Mouse (Mus musculus) Patski (cell line): ENCODE measurements at regions not wholly inside any gene's neighbourhood (a gene's known extent, or its start where the extent isn't known, plus 50 kb on each side); places are given as distances from the start of the nearest gene placed in this dataset.

Source experiments
- ATAC-seq: fragments of 100-300 bp; one replicate; pipeline ENCODE4 v1.8.0; 2021
- CTCF ChIA-PET: fragments of 350-600 bp; sonication (Branson Sonifier 250); formaldehyde crosslinking; loops from one replicate; lab custom pipeline; 2022; ENCODE audit warnings: inconsistent platforms; lab: Charles Lee
- POLR2A ChIA-PET: fragments of 350-600 bp; sonication (Branson Sonifier 250); formaldehyde crosslinking; loops from one replicate; lab custom pipeline; 2022; ENCODE audit warnings: antibody characterized with exemption, inconsistent platforms; lab: Charles Lee
- DNase-seq: peaks from one replicate; pipeline ENCODE4 v3.0.0-alpha.2; 2011; ENCODE audit warnings: low read depth, low spot score
- H3K27me3 ChIP-seq: fragments of 371-371 bp; one replicate; pipeline ENCODE4 v1.5.1; 2021
- CTCF ChIP-seq: fragments of 100-300 bp; IDR thresholded peaks from one replicate; pipeline ENCODE4 v1.5.1; 2021
- in situ Hi-C: fragments of 300-500 bp; cut with MboI; formaldehyde crosslinking; loops from 3 replicates; pipeline ENCODE4 v1.11.1; 2018; ENCODE audit warnings: low pct_unique_long_range_greater_than_20kb, mixed read lengths

- in situ Hi-C loops: no loop called here
- no peak for DNase-seq
- CTCF ChIA-PET: no interaction called here
Measured at GRCm38 (mm10) chr5:18080761-18081160, 118.4 kb downstream of the Gnat3 start.

DNA sequence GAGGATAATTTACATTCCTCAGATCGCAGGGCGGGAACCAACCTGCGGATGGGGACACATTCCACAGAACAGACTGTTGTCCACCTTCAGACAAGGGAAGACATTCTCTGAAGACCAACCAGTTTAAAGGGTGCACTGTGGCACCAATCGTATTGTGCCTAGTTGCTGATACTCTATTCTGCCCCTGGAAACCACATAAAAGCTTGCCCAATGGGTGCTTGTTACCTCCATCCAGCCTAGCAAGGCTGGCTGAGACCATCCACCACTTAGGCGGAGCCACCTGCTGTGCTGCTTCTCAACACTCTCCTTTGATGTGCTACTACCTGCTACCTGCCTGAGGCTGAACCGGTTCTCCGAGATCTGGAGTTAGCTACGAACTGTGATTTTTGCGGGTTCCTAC lies 119.9 kb downstream of the Gnat3 start:
- in situ Hi-C loops: no loop called here
- peaks cover 31% of the 10 kb centered on the region for H3K27me3 ChIP-seq
- no peak for TF ChIP-seq CTCF
- ChIA-PET CTCF (interaction anchor here (1.1 to 1.7 kb wide), 3 partner anchors 266 to 364 kb away, joined by 3 to 4 read pairs (median 4); no protein-coding TSS in a partner anchor), POLR2A (no interaction called here)
- DNase-seq (no peak), ATAC-seq (no peak)

More at GRCm38 (mm10) chr5:18080761-18081160, 118.4 kb downstream of the Gnat3 start:
- peaks cover 31% of the 10 kb centered on the region for H3K27me3 ChIP-seq
- ATAC-seq: no peak
- no peak for TF ChIP-seq CTCF
- POLR2A ChIA-PET: interaction anchor here (0.7 kb wide), 1 partner anchor 354 kb away, joined by 3 read pairs; no protein-coding TSS in a partner anchor

DNA sequence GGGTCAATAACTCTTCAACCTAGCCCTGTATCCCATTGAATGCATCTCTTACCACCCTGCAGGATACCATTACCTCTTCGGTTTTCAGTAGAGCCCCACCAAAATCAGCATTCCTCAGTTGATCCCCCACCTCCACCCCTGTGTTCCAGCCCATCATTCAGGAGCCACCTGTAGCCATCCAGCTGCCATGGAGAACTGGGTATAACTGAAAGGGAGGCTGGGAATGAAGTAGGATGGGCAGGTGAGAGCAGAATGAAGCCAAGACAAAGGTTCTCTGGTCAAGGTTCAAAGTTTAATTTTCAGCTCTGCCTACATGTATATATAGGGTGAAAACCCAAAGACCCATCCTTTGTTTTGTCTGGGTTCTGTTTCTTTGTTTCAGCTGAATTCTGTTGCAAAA lies 121.4 kb downstream of the Gnat3 start:
- ATAC-seq: no peak
- ChIA-PET CTCF (interaction anchor here (0.7 to 1.6 kb wide), 3 partner anchors 166 to 362 kb away, joined by 3 to 7 read pairs (median 4); no protein-coding TSS in a partner anchor), POLR2A (no interaction called here)
- DNase-seq: no peak
- TF ChIP-seq CTCF: no peak
- H3K27me3 ChIP-seq: peaks cover 31% of the 10 kb centered on the region
- in situ Hi-C loops: no loop called here

- ChIA-PET POLR2A (no interaction called here), CTCF (interaction anchor here (0.8 to 2.1 kb wide), 2 partner anchors 348 to 361 kb away, joined by 3 to 13 read pairs; no protein-coding TSS in a partner anchor)
- in situ Hi-C loops: no loop called here
- no peak for TF ChIP-seq CTCF
- DNase-seq (no peak), ATAC-seq (no peak)
- peaks cover 14% of the 10 kb centered on the region for H3K27me3 ChIP-seq
Measured at GRCm38 (mm10) chr5:18085456-18085855, 123.1 kb downstream of the Gnat3 start.

- DNase-seq: peak; percentile 51
- ChIA-PET CTCF (interaction anchor here (0.6 to 1.8 kb wide), 23 partner anchors 12 to 400 kb away, joined by 3 to 13 read pairs (median 4); partner anchors contain the start of gene Gnai1), POLR2A (no interaction called here)
- in situ Hi-C loops: no loop called here
- ATAC-seq: peak; percentile 89
- peaks cover 6% of the 10 kb centered on the region for H3K27me3 ChIP-seq
- TF ChIP-seq CTCF: peak; percentile 97
Measured at GRCm38 (mm10) chr5:18087919-18088445, 125.6 kb downstream of the Gnat3 start.

DNA sequence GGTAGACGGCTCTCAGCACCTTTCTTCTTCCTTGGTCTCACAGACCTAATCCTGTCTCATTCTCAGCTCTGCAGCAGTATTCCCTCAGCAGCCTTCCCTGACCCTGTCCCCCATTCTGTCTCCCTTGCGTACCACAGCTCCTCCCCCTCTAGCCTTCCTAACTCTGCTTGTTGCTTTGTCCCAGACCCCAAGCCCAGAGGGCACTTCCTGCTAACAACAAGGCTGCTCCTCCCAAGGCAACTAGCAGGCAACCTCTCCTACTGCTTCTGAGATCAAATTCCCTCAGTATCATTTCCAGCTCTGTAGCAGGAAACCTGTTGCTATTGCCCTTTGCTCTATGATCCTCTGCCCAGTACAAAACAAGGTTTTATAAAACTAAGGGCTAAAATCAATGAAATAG lies 127.6 kb downstream of the Gnat3 start:
- POLR2A ChIA-PET: no interaction called here
- no peak for TF ChIP-seq CTCF
- no peak for DNase-seq
- CTCF ChIA-PET: no interaction called here
- no peak for ATAC-seq
- peaks cover 6% of the 10 kb centered on the region for H3K27me3 ChIP-seq
- in situ Hi-C loops: loop anchor here (5.0 kb wide), 1 partner anchor 357 kb away; no protein-coding TSS in a partner anchor

DNA sequence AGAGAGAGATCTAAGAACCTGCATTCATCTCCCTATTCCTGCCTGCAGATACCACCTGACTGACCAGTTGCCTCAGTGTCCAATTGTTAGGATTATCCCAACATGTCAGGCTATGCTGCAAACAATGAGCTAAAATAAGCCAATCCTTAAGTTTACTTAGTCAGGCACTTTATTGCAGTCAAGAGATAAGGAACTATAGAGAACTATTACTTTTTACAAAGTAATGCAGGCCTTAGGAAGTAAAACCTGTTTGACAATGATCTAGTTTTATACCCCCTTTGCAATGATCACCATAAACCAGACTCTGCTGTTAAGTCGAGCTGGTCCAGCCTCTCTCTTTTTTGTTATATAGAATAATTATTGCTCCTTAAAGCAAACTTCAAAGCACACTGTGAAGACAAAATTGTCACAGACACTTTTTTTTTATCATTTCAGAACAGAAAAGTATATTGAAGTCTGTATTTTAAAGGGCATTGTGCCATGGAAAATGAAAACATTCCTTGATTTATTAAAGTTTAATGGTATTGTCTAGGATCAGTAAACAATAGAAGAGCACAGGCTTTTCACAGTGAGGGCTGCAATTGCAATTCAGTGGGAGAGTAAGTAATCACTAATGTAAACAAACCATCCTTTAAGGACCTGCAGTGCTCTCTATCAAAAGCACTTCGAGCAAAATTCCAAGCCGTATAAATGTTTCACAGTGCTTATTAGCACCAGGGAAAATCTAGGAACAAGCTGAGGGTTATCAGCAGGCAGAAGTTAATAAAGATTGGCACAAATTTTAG lies 152.7 kb downstream of the Gnat3 start:
- no peak for TF ChIP-seq CTCF
- peaks cover 9% of the 10 kb centered on the region for H3K27me3 ChIP-seq
- ChIA-PET CTCF (interaction anchor here (1.1 to 1.3 kb wide), 3 partner anchors 9 to 27 kb away, joined by 3 to 4 read pairs (median 3); no protein-coding TSS in a partner anchor), POLR2A (no interaction called here)
- in situ Hi-C loops: no loop called here
- no peak for DNase-seq
- ATAC-seq: no peak

GRCm38 (mm10) chr5:18135794-18136678 lies 173.7 kb downstream of the Gnat3 start:
- no peak for TF ChIP-seq CTCF
- in situ Hi-C loops: no loop called here

DNA sequence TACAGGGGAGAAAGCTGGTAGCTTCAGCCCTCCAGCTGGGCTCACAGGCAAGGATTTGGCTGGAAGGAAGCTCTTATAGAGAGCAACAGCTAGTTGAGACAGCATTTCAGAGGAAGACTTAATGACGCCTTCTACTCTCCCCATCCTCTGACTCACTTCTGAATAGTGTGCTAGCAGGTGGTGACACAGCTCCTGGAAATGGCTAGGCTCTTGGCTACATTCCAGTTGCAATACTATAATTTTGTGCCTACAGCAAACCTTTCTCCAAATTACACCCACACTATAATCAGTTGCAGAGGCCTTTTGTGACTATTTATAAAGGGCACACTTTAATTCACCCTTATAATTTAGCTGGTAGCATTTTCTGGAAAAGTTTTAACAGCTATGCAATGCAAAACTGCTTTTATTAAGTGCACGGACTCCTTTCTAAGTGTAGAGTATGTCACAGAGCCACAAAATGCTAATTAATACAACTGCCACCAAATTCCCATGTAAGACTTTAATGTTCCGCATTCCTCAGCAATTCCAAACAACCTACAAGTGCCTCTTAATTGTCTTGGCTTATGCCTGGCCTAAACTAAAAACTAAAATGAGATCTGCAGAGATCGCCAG lies 175.2 kb downstream of the Gnat3 start:
- POLR2A ChIA-PET: no interaction called here

More at GRCm38 (mm10) chr5:18135794-18136678, 173.7 kb downstream of the Gnat3 start:
- CTCF ChIA-PET: interaction anchor here (1.8 kb wide), 1 partner anchor 222 kb away, joined by 5 read pairs; no protein-coding TSS in a partner anchor
- no peaks in the 10 kb centered on the region for H3K27me3 ChIP-seq
- POLR2A ChIA-PET: no interaction called here
- no peak for ATAC-seq
- DNase-seq: no peak

More for the DNA sequence above, 175.2 kb downstream of the Gnat3 start:
- in situ Hi-C loops: no loop called here
- peak; percentile 22 for DNase-seq
- CTCF ChIA-PET: interaction anchor here (0.8 to 1.8 kb wide), 4 partner anchors 15 to 275 kb away, joined by 3 to 6 read pairs (median 4); no protein-coding TSS in a partner anchor
- H3K27me3 ChIP-seq: no peaks in the 10 kb centered on the region
- TF ChIP-seq CTCF: no peak
- ATAC-seq: peak; percentile 99
